Mouse (Mus musculus): Measurements from ENCODE around the gene Cav3.
A peak's percentile ranks its signal among the peaks of the same experiment; 100 is the strongest.

Gene Cav3

GRCm38 (mm10) chr6:112459341-112459749, at the start of gene Cav3:
Cav3 (plus strand) TSS chr6:112459505.
- no peak for DNase-seq

- DNase-seq: no peak
Observed at GRCm38 (mm10) chr6:112419333-112419732, 40.0 kb upstream of the Cav3 start.

- no peak for DNase-seq
Observed at GRCm38 (mm10) chr6:112420883-112421282, 38.4 kb upstream of the Cav3 start.

GRCm38 (mm10) chr6:112423746-112424501, 35.4 kb upstream of the Cav3 start:
- DNase-seq: no peak

GRCm38 (mm10) chr6:112426018-112426732, 33.1 kb upstream of the Cav3 start:
- DNase-seq: no peak

GRCm38 (mm10) chr6:112445675-112446074, 13.6 kb upstream of the Cav3 start:
- no peak for DNase-seq

- no peak for DNase-seq
Observed at GRCm38 (mm10) chr6:112461459-112461858, 2.2 kb downstream of the Cav3 start.

- DNase-seq: no peak
Observed at GRCm38 (mm10) chr6:112463331-112463730, 4.0 kb downstream of the Cav3 start.

GRCm38 (mm10) chr6:112465441-112465840, 6.1 kb downstream of the Cav3 start:
- no peak for DNase-seq

- no peak for DNase-seq
Observed at GRCm38 (mm10) chr6:112466001-112466400, 6.7 kb downstream of the Cav3 start.

- DNase-seq: no peak
Observed at GRCm38 (mm10) chr6:112471644-112472043, 12.3 kb downstream of the Cav3 start.

GRCm38 (mm10) chr6:112479861-112480260, 20.6 kb downstream of the Cav3 start:
- no peak for DNase-seq

- DNase-seq: peak; percentile 8
Observed at GRCm38 (mm10) chr6:112484316-112484715, 25.0 kb downstream of the Cav3 start.

- DNase-seq: no peak
Observed at GRCm38 (mm10) chr6:112487993-112488392, 28.7 kb downstream of the Cav3 start.

GRCm38 (mm10) chr6:112488821-112489180, 29.5 kb downstream of the Cav3 start:
- no peak for DNase-seq

- no peak for DNase-seq
Observed at GRCm38 (mm10) chr6:112489181-112489909, 30.0 kb downstream of the Cav3 start.

- no peak for DNase-seq
Observed at GRCm38 (mm10) chr6:112489910-112490559, 30.7 kb downstream of the Cav3 start, which contains the start of gene Oxtr. Oxtr (minus strand) TSS chr6:112489943.

GRCm38 (mm10) chr6:112490625-112491242, 31.4 kb downstream of the Cav3 start:
- DNase-seq: peak; percentile 53

GRCm38 (mm10) chr6:112491521-112491920, 32.2 kb downstream of the Cav3 start:
- DNase-seq: no peak

GRCm38 (mm10) chr6:112492656-112493055, 33.4 kb downstream of the Cav3 start:
- DNase-seq: no peak

- DNase-seq: no peak
Observed at GRCm38 (mm10) chr6:112493371-112493770, 34.1 kb downstream of the Cav3 start.

GRCm38 (mm10) chr6:112494620-112495081, 35.3 kb downstream of the Cav3 start:
- DNase-seq: no peak
